Mouse (Mus musculus) limb, embryonic 14.5 days (tissue): ENCODE measurements around the gene Grip1. TPM values are rescaled to one million over a fixed set of nuclear protein-coding genes. Genes with fewer than 3 reads are reported as not detected.

Experiments used
- ATAC-seq: fragments of 200-750 bp; cut with Nextera tagmentation; 2 replicates; pipeline ENCODE4 v1.8.0; 2017; ENCODE audit warnings: low read depth, moderate number of reproducible peaks, moderate TSS enrichment; ENCODE audit not compliant: low FRiP score
- DNase-seq: peaks from one replicate; pipeline ENCODE4 v3.0.0-alpha.2; 2015; ENCODE audit warnings: low spot score
- H3K27ac ChIP-seq: fragments of 300-500 bp; sonication (generic); replicated peaks from 2 replicates; pipeline ENCODE4 v1.5.1; 2014; ENCODE audit warnings: low read depth, mild to moderate bottlenecking, low read length, moderate library complexity, mixed read lengths
- H3K27me3 ChIP-seq: fragments of 300-500 bp; sonication (generic); 2 replicates; pipeline ENCODE4 v1.6.1; 2014; ENCODE audit warnings: low read length, mixed read lengths; ENCODE audit not compliant: control insufficient read depth, insufficient read depth
- H3K36me3 ChIP-seq: fragments of 300-500 bp; sonication (generic); 2 replicates; pipeline ENCODE4 v1.6.1; 2014; ENCODE audit warnings: mild to moderate bottlenecking, low read length, moderate library complexity, mixed read lengths; ENCODE audit not compliant: control insufficient read depth, insufficient read depth
- H3K4me1 ChIP-seq: fragments of 300-500 bp; sonication (generic); 2 replicates; pipeline ENCODE4 v1.6.1; 2014; ENCODE audit warnings: antibody characterized with exemption, low read length, mixed read lengths; ENCODE audit not compliant: control insufficient read depth, insufficient read depth
- H3K4me2 ChIP-seq: fragments of 300-500 bp; sonication (generic); replicated peaks from 2 replicates; pipeline ENCODE4 v1.6.1; 2014; ENCODE audit warnings: low read depth, mild to moderate bottlenecking, low read length, moderate library complexity; ENCODE audit not compliant: severe bottlenecking
- H3K4me3 ChIP-seq: fragments of 300-500 bp; sonication (generic); replicated peaks from 2 replicates; pipeline ENCODE4 v1.5.1; 2014; ENCODE audit warnings: low read length
- H3K9ac ChIP-seq: fragments of 300-500 bp; sonication (generic); 2 replicates; pipeline ENCODE4 v1.6.1; 2014; ENCODE audit warnings: mild to moderate bottlenecking, low read depth, low read length, moderate library complexity; ENCODE audit not compliant: severe bottlenecking
- H3K9me3 ChIP-seq: fragments of 300-500 bp; sonication (generic); 2 replicates; pipeline ENCODE4 v1.6.1; 2016; ENCODE audit warnings: low read length; ENCODE audit not compliant: control insufficient read depth
- POLR2A ChIP-seq: fragments of 200-500 bp; IDR thresholded peaks from 2 replicates; pipeline ENCODE4 v1.8.0; 2012; ENCODE audit warnings: inconsistent platforms, mild to moderate bottlenecking, moderate library complexity, borderline replicate concordance; ENCODE audit not compliant: insufficient read depth, insufficient read length; ENCODE audit errors: extremely low read depth
- WGBS: fragments of 180-500 bp; shearing (Covaris S2); extraction: QIAGEN DNeasy Blood & Tissue Kit; methylation state at CpG from one replicate; pipeline ENCODE4 v1.1.7; 2014; 5-methylcytosine and 5-hydroxymethylcytosine counted together
- polyA plus RNA-seq, 2 experiments: library from polyadenylated mRNA; depleted of rRNA in 1 of 2; stranded (reverse) in 1 of 2; unstranded in 1 of 2; fragments of >200 nt; fragmentation: Nextera tagmentation in 1 of 2; extraction: Ambion mirVana in 1 of 2; gene quantifications; 2 replicates each; pipeline versions ENCODE4 v1.2.1 to v1.2.3; 2012 to 2014

Gene Grip1
- polyA plus RNA-seq, 2 experiments = 5.9 to 7.6 TPM

DNA sequence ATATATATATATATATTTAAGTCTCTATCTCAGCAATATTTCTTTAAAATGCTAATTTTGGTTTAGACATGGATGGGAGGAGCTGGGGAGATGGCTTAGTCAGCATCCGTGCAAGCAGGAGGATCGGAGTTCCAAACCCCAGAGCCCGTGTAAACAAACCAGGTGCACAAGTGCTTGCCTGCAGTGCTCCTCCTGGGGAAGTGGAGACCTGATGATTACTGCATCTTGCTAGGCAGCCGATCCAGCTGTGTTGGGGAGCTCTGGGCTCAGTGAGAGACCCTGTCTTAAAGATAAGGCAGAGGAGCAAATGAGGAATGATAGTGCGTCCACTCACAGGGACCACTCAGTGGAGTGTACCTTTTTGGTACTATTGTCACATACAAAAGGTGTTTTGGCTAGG, 3.5 kb downstream of the Grip1 start:
- no peaks in the 10 kb centered on the region for H3K27me3 ChIP-seq
- no peak overlapping the region for H3K27ac ChIP-seq
- H3K4me3 ChIP-seq = no peak overlapping the region
- no peak for TF ChIP-seq POLR2A
- WGBS = 86% methylated on average over 5 of the region's 5 CpGs
- H3K9me3 ChIP-seq = no peaks in the 10 kb centered on the region
- no peak overlapping the region for H3K4me2 ChIP-seq
- no peaks in the 10 kb centered on the region for H3K36me3 ChIP-seq
- ATAC-seq = no peak
- peaks cover 7% of the 10 kb centered on the region; the same call in 1 of the 2 replicates for H3K4me1 ChIP-seq
- no peak overlapping the region for H3K9ac ChIP-seq
- no peak for DNase-seq

DNA sequence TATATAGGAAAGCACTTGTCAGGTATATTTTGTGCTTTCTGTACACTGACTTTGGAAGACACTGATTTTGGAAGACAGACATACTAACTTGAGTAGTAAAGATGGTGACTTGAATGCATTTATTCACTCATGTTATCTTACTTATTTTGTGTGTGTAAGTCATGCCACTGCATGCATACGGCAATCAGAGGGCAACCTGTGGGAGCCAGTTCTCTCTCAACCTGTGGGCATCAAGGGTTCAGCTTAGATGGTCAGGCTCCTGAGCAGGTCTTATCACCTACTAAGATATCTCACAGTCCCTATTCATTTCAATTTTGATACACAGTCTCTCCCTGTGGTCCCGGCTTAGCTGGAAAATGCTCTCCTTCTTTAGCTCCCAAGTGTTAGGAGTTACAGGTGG, 5.4 kb downstream of the Grip1 start:
- H3K9me3 ChIP-seq = no peaks in the 10 kb centered on the region
- peaks cover 7% of the 10 kb centered on the region; the same call in 1 of the 2 replicates for H3K4me1 ChIP-seq
- WGBS = 75% methylated on average over 2 of the region's 2 CpGs
- no peak overlapping the region for H3K4me2 ChIP-seq
- no peak for ATAC-seq
- H3K4me3 ChIP-seq = no peak overlapping the region
- H3K9ac ChIP-seq = no peak overlapping the region
- no peak overlapping the region for H3K27ac ChIP-seq
- TF ChIP-seq POLR2A = no peak
- DNase-seq = no peak
- no peaks in the 10 kb centered on the region for H3K27me3 ChIP-seq
- no peaks in the 10 kb centered on the region for H3K36me3 ChIP-seq

DNA sequence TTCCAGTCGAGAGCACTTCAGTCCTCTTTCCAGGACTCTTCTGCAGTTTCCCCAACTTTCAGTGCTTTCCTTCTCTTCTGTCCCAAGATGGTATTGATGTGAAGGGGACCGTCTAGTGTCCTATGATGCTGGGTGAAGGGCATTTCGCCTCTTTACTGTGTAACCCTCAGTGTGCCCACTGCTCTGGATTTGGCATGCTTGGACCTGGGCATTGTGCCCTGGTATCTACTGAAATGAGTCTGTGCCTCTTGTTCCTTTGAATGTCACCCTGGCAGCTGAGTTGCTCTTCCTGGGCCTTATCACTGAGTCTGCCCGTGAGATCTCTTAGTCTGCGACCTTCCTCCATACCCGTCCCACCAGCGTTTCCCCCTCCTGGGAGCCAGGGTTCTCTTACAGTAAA, 9.7 kb downstream of the Grip1 start:
- 96% methylated on average over 7 of the region's 7 CpGs for WGBS
- DNase-seq = no peak
- H3K27me3 ChIP-seq = no peaks in the 10 kb centered on the region
- no peak overlapping the region for H3K4me3 ChIP-seq
- no peak overlapping the region for H3K4me2 ChIP-seq
- no peaks in the 10 kb centered on the region for H3K9me3 ChIP-seq
- TF ChIP-seq POLR2A = no peak
- no peaks in the 10 kb centered on the region for H3K36me3 ChIP-seq
- ATAC-seq = no peak
- no peak overlapping the region for H3K27ac ChIP-seq
- H3K9ac ChIP-seq = no peak overlapping the region
- no peaks in the 10 kb centered on the region for H3K4me1 ChIP-seq

DNA sequence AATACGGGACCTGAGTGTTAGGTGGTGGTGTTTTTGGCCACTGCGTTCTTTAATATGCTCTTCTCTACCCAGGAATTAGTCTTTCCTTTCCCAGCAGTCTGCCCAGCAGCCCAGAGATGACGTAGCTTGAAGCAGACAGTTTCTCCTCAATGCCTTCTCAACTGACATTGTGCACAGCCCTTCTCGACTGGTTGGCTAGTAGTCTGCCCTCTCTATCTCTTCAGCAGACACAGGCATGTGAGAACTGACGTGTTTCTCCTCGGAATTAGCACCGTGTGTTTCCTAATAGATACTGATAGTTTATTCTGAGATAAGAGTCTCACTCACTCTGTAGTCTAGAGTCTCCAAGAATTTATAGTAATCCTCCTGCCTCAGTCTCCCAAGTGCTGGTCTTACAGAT, 10.2 kb downstream of the Grip1 start:
- no peaks in the 10 kb centered on the region for H3K36me3 ChIP-seq
- ATAC-seq (no peak), DNase-seq (no peak)
- H3K27me3 ChIP-seq = no peaks in the 10 kb centered on the region
- no peak overlapping the region for H3K27ac ChIP-seq
- H3K4me2 ChIP-seq = no peak overlapping the region
- no peak overlapping the region for H3K4me3 ChIP-seq
- no peak for TF ChIP-seq POLR2A
- no peaks in the 10 kb centered on the region for H3K9me3 ChIP-seq
- no peak overlapping the region for H3K9ac ChIP-seq
- WGBS = 80% methylated on average over 7 of the region's 7 CpGs
- H3K4me1 ChIP-seq = no peaks in the 10 kb centered on the region

DNA sequence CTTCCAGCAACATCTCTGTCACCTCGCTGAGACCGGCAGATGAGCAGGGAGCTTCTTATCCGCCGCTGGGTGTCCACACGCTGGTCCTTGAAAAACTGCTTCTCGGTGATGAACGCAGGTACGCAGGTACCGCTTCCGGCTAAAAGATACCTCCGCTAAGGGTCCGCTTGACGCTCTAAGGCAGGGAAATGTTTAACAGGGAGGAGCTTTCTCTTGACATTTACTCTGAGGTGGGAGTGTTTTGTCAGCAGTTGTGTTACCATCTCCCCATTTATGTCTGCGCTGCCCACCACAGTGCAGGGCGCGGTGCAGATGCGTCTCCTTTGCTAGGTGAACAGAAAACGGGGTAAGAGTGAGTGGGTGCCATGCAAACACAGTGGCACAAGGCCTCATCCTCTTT, 14.3 kb downstream of the Grip1 start:
- Histone ChIP-seq H3K27me3 (no peaks in the 10 kb centered on the region), H3K4me3 (no peak overlapping the region), H3K4me2 (no peak overlapping the region), H3K27ac (no peak overlapping the region), H3K36me3 (no peaks in the 10 kb centered on the region), H3K9ac (no peak overlapping the region), H3K4me1 (no peaks in the 10 kb centered on the region; the same call in 1 of the 2 replicates), H3K9me3 (no peaks in the 10 kb centered on the region)
- no peak for TF ChIP-seq POLR2A
- DNase-seq = no peak
- ATAC-seq = no peak
- WGBS = 95% methylated on average over 18 of the region's 18 CpGs

DNA sequence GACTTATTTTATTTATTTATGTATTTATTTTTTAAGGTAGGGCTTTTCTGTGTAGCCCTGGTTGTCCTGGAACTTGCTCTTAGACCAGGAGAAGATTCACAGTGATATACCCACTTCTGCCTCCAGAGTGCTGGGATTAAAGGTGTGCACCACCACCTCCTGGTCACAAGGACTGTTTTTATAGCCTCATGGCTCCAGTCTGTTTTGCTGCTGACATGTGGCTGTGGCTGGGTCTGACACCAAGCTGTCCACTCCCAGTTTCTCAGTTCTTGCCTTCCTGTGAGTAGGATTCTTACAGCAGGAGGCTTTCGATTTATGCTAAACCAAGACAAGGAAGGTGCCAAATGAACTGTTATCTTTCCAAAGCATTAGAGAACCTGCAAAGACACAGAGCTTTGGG, 16.5 kb downstream of the Grip1 start:
- H3K4me3 ChIP-seq = no peak overlapping the region
- DNase-seq (no peak), ATAC-seq (no peak)
- no peak overlapping the region for H3K9ac ChIP-seq
- 92% methylated on average over 1 of the region's 1 CpGs for WGBS
- no peaks in the 10 kb centered on the region for H3K9me3 ChIP-seq
- no peak overlapping the region for H3K4me2 ChIP-seq
- no peak for TF ChIP-seq POLR2A
- H3K27me3 ChIP-seq = no peaks in the 10 kb centered on the region
- H3K4me1 ChIP-seq = no peaks in the 10 kb centered on the region; the same call in 1 of the 2 replicates
- H3K27ac ChIP-seq = no peak overlapping the region
- no peaks in the 10 kb centered on the region for H3K36me3 ChIP-seq
